Mouse (Mus musculus): Measurements from ENCODE around the gene Adrm1.

GRCm38 (mm10) chr2:180184752-180185109, 13.4 kb downstream of the Adrm1 start:
- TF ChIP-seq POLR2A (IDR thresholded peaks at IDR 0.05; ENCODE audit: extremely low read depth, insufficient read depth, low read length) (no peak), CTCF (IDR thresholded peaks at IDR 0.05; ENCODE audit: extremely low read depth, insufficient read depth, low read length) (no peak)
